Mouse (Mus musculus): Measurements from ENCODE around the gene Ttc27.

- TF ChIP-seq POLR2A (IDR thresholded peaks at IDR 0.05; ENCODE audit: control insufficient read depth, low read depth, low read length) (no peak), CTCF (IDR thresholded peaks at IDR 0.05; ENCODE audit: control insufficient read depth, insufficient read depth, insufficient replicate concordance, low read depth, low read length) (no peak)
Observed at GRCm38 (mm10) chr17:74668010-74668409, 49.5 kb upstream of the Ttc27 start.

Data from testis, adult 2 months (tissue).